Mouse (Mus musculus) layer of hippocampus, postnatal 25 days (tissue): ENCODE data around the gene Gpr150. TPM values are rescaled to one million over a fixed set of nuclear protein-coding genes. Genes with fewer than 3 reads are reported as not detected.

Experiments
- DNase-seq, 2 experiments: peaks; one replicate each; pipeline ENCODE4 v3.0.0; 2022; ENCODE audit warnings: mixed read lengths in 2 of 2, low spot score in 1 of 2; ENCODE audit errors: extremely low spot score in 1 of 2
- total RNA-seq, 2 experiments: library from RNA; stranded (reverse); gene quantifications; 2 replicates each; pipeline ENCODE4 v1.2.3; 2021

Gene Gpr150
- total RNA-seq, 2 experiments from 2014 or later = 1.7 to 1.9 TPM

DNA sequence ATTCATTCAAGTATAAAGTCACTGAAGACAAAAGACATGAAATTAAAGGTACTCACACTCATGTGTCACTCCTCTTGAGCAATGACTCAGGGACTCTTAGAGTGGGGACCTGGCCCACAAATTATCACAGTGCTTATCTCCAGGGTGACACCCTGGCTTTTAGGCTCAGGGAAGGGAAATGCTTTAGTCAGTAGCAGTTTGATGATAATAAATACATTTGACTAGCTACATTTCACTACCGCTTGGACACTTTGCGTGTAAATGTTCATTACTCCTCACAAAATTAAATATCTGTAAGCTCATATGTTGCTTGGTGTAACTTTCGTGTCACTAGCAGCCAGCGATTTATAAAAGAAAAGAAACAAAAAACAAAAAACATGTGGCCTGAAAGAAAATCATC lies 39.3 kb downstream of the Gpr150 start:
- DNase-seq = no peak

DNA sequence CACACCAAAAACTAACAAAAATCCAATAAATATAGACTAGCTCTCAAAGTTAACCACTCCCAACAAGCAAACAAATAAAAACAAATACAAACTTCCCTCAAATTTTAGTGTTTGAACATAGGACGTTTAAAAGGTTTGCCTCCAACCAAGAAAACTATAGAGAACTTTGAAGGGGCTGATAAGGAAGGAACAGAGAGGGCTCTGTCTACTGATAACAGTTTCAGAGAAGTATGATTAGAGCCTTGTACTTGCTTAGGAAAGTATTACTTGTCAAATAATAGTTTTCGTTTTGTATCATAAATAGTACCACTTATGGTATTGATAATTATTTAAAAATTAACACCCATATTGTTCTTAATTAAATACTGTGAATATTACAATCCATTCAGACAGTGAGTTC lies 42.3 kb downstream of the Gpr150 start:
- no peak for DNase-seq

Other genes with a start within 250 kb of the Gpr150 start
- 10 to 100 TPM; 47.8 to 52.3 TPM for gene Glrx, start 217.1 kb downstream of the Gpr150 start, total RNA-seq
- gene Rhobtb3, start 113.1 kb downstream of the Gpr150 start, total RNA-seq = 10 to 100 TPM; 16.2 to 17.5 TPM
- not detected for gene Spata9, start 89.8 kb downstream of the Gpr150 start, total RNA-seq
- gene Rfesd, start 38.3 kb downstream of the Gpr150 start, total RNA-seq = 10 to 100 TPM; 17.0 TPM
- gene Arsk, start 41.7 kb upstream of the Gpr150 start, total RNA-seq = 1 to 10 TPM; 5.3 to 5.7 TPM
- 10 to 100 TPM; 19.2 to 21.3 TPM for gene Ttc37, start 41.7 kb upstream of the Gpr150 start, total RNA-seq
- gene Fam81b, start 248.1 kb upstream of the Gpr150 start, total RNA-seq = not detected